Mouse (Mus musculus) lung, embryonic 15.5 days (tissue): ENCODE results near the gene Washc4. TPM values are rescaled to one million over a fixed set of nuclear protein-coding genes. Genes with fewer than 3 reads are reported as not detected.
"Not testable (repeated sequence)": the region's sequence is repeated elsewhere in the genome, so short reads cannot be mapped to it uniquely, and the experiment has no call there.

Experiments used
- ATAC-seq: fragments of 200-750 bp; cut with Nextera tagmentation; 2 replicates; pipeline ENCODE4 v1.8.0; 2017; ENCODE audit warnings: moderate number of reproducible peaks, borderline replicate concordance; ENCODE audit not compliant: low FRiP score, low TSS enrichment; ENCODE audit errors: extremely low read depth
- H3K27ac ChIP-seq: fragments of 300-500 bp; sonication (generic); 2 replicates; pipeline ENCODE4 v1.5.1; 2015; ENCODE audit warnings: moderate library complexity, mild to moderate bottlenecking, inconsistent platforms
- H3K27me3 ChIP-seq: fragments of 300-500 bp; sonication (generic); 2 replicates; pipeline ENCODE4 v1.6.1; 2015; ENCODE audit warnings: inconsistent platforms
- H3K36me3 ChIP-seq: fragments of 300-500 bp; sonication (generic); 2 replicates; pipeline ENCODE4 v1.6.1; 2015; ENCODE audit warnings: inconsistent platforms
- H3K4me1 ChIP-seq: fragments of 300-500 bp; sonication (generic); 2 replicates; pipeline ENCODE4 v1.6.1; 2015; ENCODE audit warnings: inconsistent platforms
- H3K4me2 ChIP-seq: fragments of 300-500 bp; sonication (generic); 2 replicates; pipeline ENCODE4 v1.6.1; 2015; ENCODE audit warnings: inconsistent platforms, mild to moderate bottlenecking, moderate library complexity
- H3K4me3 ChIP-seq: fragments of 300-500 bp; sonication (generic); 2 replicates; pipeline ENCODE4 v1.5.1; 2015; ENCODE audit warnings: mild to moderate bottlenecking, inconsistent platforms
- H3K9ac ChIP-seq: fragments of 300-500 bp; sonication (generic); 2 replicates; pipeline ENCODE4 v1.6.1; 2015; ENCODE audit warnings: inconsistent platforms
- H3K9me3 ChIP-seq: fragments of 300-500 bp; sonication (generic); 2 replicates; pipeline ENCODE4 v1.6.1; 2016; ENCODE audit warnings: inconsistent platforms
- WGBS: fragments of 180-500 bp; shearing (Covaris S2); methylation state at CpG from one replicate; pipeline ENCODE4 v1.1.7; 2015; 5-methylcytosine and 5-hydroxymethylcytosine counted together
- polyA plus RNA-seq: library from polyadenylated mRNA; unstranded; fragments of >200 nt; fragmentation: Nextera tagmentation; extraction: Ambion mirVana; gene quantifications from 2 replicates; pipeline ENCODE4 v1.2.1, GENCODE M21; 2015

Gene Washc4
- polyA plus RNA-seq, result 32.3 and 34.9 TPM in 2 replicates

DNA sequence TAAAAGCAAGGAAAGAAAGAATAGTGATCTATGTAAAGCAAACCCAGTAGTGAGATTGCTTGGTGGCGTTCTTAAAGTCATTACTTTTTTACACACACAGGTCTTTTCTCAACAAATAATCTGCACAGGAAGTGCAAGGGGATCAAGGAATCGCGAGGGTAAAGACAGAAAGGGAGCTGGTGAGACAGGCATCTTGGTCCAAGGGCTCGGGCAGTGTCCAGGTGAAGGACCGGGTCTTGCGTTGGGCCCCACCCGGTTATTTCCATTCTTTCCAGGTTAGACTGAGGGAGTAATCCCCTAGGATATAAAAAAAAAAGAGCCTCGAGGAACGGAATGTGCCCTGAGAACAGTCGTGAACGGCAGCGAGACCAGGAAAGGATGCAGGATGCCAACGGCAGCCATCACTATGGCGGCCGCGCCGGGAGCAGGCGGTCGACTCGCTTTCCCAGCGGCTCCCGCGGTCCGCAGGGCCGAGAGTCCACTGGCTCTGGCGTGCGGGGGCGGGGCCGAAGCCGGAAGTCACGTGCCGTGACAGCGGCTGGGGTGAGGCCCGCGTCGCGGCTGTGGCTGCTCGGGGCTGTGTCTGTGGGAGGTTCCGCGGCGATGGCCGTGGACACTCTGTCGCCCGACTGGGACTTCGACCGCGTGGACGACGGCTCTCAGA, at the start of gene Washc4:
Gene Washc4 (plus strand): TSS at position 314 of the 664 bp plus-strand sequence.
- peak within 1 kb of the TSS; percentile 67 for H3K4me2 ChIP-seq

DNA sequence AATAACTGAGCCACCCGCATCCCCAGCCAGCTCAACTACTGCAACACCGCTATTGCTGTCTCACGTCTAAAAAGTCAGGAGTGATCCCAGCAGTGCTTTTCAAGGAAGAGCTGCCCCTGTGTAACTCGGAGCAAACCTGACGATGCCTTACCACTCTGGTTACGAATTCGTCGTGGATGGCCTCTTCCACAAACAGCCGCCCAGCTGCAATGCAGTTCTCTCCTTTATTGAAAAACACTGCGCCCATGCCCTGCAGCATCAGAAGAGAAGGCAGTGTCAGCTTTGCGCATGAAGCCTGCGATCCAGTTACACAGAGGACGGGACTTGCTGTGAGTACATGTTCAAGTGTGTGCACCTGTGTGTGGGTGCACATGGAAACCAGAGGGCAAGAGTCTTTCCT, 46.2 kb upstream of the Washc4 start:
- no peak overlapping the region for H3K4me2 ChIP-seq
- no peaks in the 10 kb centered on the region for H3K36me3 ChIP-seq
- no peaks in the 10 kb centered on the region for H3K27me3 ChIP-seq
- WGBS, result 83% methylated on average over 13 of the region's 13 CpGs
- no peak overlapping the region for H3K4me3 ChIP-seq
- no peak overlapping the region for H3K9ac ChIP-seq
- no peaks in the 10 kb centered on the region for H3K4me1 ChIP-seq
- no peak for ATAC-seq
- no peak overlapping the region for H3K27ac ChIP-seq
- H3K9me3 ChIP-seq, result no peaks in the 10 kb centered on the region

More for the DNA sequence above, at the start of gene Washc4:
- H3K27ac ChIP-seq, result peak within 1 kb of the TSS; percentile 89
- H3K36me3 ChIP-seq, result no peaks in the 10 kb centered on the region; the same call in 1 of the 2 replicates
- peak within 1 kb of the TSS; percentile 84 for H3K4me3 ChIP-seq
- peak; percentile 99 for ATAC-seq
- 2% methylated on average over 40 of the region's 49 CpGs for WGBS
- peak within 1 kb of the TSS; percentile 79 for H3K9ac ChIP-seq
- no peaks in the 10 kb centered on the region for H3K9me3 ChIP-seq
- H3K27me3 ChIP-seq, result no peaks in the 10 kb centered on the region
- peaks cover 15% of the 10 kb centered on the region for H3K4me1 ChIP-seq

DNA sequence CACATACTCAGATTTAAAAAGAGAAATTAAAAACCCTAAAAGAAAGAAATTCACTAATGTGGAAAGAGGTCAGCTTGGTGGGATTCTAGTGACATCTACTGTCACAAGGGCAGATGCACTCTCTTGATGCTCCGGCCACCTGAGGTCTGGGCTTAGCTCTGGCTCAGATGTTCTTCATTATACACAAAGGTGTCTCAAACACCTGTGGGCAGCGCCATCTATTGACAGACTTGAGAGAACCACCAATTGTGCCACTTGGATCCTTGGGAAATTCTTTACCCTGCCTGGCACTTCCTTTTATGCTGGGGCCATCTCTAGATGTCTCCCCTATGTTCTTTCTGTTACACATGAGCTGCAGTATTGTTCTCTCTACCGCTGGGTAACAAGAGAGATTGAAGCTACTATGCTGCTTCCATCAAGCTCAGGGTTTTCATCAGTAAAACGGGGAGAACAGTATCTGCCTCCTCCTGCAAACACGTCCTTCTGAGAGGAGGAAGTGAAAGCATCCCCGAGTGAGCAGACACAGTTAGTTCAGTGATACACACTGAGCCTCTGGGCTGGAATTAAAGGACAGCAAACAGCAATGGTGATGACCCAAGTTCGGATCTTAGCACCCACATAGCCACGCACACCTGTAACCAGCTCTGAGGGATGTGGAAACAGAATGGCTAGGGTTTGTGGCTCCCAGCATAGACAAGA, 34.4 kb upstream of the Washc4 start:
- 61% methylated on average over 8 of the region's 8 CpGs for WGBS
- no peaks in the 10 kb centered on the region for H3K4me1 ChIP-seq
- H3K36me3 ChIP-seq, result no peaks in the 10 kb centered on the region
- H3K27ac ChIP-seq, result no peak overlapping the region
- ATAC-seq, result no peak
- H3K9ac ChIP-seq, result no peak overlapping the region
- H3K27me3 ChIP-seq, result no peaks in the 10 kb centered on the region
- H3K4me3 ChIP-seq, result no peak overlapping the region
- H3K4me2 ChIP-seq, result no peak overlapping the region
- no peaks in the 10 kb centered on the region for H3K9me3 ChIP-seq

DNA sequence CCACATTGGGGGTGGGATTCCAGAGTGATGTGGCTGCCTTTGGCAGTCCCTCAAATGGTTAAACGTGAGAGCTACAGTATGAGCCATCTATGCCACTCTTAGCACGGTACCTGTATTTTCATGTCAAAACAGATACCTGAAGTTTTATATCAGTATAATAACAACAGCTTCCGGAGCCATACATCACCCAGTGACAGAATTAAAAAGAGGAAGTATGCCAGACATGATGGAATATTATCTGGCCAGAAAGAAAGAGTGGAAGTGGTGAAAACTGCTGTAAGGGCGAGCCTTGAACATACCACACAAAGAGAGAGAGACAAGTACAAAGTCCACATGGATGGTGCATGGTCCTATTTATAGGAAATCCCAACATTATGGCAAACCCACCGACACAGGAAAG, 32.2 kb upstream of the Washc4 start:
- WGBS, result 71% methylated on average over 5 of the region's 5 CpGs
- Histone ChIP-seq H3K9me3 (no peaks in the 10 kb centered on the region), H3K27me3 (no peaks in the 10 kb centered on the region), H3K9ac (no peak overlapping the region), H3K4me2 (no peak overlapping the region), H3K4me1 (no peaks in the 10 kb centered on the region), H3K36me3 (no peaks in the 10 kb centered on the region), H3K27ac (no peak overlapping the region), H3K4me3 (no peak overlapping the region)
- ATAC-seq, result no peak

DNA sequence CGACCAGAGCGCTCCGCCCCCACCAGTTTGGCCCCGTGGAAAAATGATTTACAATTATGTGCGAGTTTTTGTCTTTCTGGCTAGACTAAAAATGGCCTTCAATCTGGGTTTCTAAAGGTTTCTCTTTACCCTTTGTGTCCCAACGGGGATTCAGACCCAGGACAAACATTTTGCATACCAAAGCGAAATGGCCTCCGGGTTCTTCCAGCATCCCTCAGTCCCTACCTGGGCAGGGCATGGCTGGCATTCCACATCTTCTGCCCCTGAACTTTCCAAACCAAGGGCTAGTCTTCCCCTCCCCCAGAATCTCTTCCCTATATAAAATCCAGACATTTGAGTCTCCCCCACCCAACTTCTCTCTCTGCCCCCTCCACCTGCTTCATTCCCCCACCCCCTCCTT, 29.8 kb upstream of the Washc4 start:
- Histone ChIP-seq H3K27me3 (no peaks in the 10 kb centered on the region), H3K36me3 (no peaks in the 10 kb centered on the region), H3K4me3 (no peak overlapping the region), H3K4me1 (no peaks in the 10 kb centered on the region), H3K9ac (no peak overlapping the region), H3K4me2 (no peak overlapping the region), H3K27ac (no peak overlapping the region), H3K9me3 (no peaks in the 10 kb centered on the region)
- WGBS, result 85% methylated on average over 8 of the region's 8 CpGs
- ATAC-seq, result no peak

DNA sequence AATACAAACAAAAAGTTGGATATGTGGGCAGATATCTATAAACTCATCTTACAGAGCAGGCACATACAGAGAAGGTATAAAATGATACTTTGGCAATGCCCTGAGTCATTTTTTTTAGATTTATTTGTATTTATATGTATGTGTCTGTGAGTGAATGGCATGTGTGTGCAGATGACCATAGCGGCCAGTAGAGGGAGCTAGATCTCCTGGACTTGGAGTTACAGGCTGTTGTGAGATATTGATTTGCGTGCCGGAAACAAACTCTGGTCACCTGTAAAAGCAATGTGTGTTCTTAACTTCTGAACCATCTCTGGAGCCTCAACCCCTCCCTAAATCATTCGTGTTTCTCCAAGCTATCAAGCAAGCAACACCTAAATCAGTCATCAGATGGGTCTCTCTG, 22.6 kb upstream of the Washc4 start:
- no peaks in the 10 kb centered on the region for H3K36me3 ChIP-seq
- H3K27ac ChIP-seq, result no peak overlapping the region
- WGBS, result 80% methylated on average over 4 of the region's 4 CpGs
- H3K4me1 ChIP-seq, result no peaks in the 10 kb centered on the region
- no peaks in the 10 kb centered on the region for H3K27me3 ChIP-seq
- ATAC-seq, result no peak
- H3K4me2 ChIP-seq, result no peak overlapping the region
- no peak overlapping the region for H3K9ac ChIP-seq
- no peaks in the 10 kb centered on the region for H3K9me3 ChIP-seq
- no peak overlapping the region for H3K4me3 ChIP-seq

DNA sequence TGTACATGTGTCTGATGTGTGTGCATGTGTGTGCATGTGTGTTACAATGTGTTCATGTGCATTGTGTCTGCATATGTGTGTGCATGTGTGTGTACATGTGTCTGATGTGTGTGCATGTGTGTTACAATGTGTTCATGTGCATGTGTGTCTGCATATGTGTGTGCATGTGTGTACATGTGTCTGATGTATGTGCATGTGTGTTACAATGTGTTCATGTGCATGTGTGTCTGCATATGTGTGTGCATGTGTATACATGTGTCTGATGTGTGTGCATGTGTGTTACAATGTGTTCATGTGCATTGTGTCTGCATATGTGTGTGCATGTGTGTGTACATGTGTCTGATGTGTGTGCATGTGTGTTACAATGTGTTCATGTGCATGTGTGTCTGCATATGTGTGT, 19.3 kb upstream of the Washc4 start:
- not testable (repeated sequence) for H3K27ac ChIP-seq, H3K9me3 ChIP-seq, H3K4me1 ChIP-seq, H3K4me2 ChIP-seq, H3K4me3 ChIP-seq, ATAC-seq, H3K36me3 ChIP-seq, H3K27me3 ChIP-seq, H3K9ac ChIP-seq

DNA sequence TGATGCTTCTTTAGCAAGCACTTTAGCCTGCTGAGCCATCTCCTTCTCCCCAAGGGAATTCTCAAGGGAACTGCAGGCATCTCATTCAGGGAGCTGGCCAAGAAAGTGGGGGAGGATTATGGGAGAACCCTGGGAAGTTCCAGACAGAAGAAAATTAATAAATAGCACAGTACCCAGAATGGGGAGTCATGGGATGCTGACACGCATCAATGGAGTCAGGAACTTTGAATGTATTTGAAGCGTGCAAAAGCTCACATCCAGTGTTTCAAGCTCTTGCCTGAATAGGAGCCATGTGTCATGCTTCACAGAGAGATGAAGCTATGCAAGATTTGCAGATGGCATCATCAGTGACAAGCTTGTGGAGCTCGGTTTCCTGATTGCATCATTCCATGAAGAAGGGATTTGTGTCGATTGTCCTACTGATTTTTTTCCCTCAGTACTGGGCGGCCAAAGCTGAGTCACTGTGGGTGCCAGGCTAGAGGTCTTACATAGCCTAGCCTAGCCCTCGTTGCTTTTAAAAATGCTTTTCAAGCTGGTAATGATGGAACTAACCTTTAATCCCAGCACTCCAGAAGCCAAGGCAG, 13.1 kb upstream of the Washc4 start:
- peaks cover 15% of the 10 kb centered on the region for H3K4me1 ChIP-seq
- H3K4me3 ChIP-seq, result no peak overlapping the region
- no peak overlapping the region for H3K27ac ChIP-seq
- no peak overlapping the region for H3K9ac ChIP-seq
- no peak for ATAC-seq
- no peaks in the 10 kb centered on the region for H3K36me3 ChIP-seq
- WGBS, result 83% methylated on average over 6 of the region's 6 CpGs
- no peaks in the 10 kb centered on the region for H3K9me3 ChIP-seq
- 0 out of 2 replicates have a peak, but pooled peaks cover 7% of the 10 kb centered on the region for H3K27me3 ChIP-seq
- H3K4me2 ChIP-seq, result no peak overlapping the region

DNA sequence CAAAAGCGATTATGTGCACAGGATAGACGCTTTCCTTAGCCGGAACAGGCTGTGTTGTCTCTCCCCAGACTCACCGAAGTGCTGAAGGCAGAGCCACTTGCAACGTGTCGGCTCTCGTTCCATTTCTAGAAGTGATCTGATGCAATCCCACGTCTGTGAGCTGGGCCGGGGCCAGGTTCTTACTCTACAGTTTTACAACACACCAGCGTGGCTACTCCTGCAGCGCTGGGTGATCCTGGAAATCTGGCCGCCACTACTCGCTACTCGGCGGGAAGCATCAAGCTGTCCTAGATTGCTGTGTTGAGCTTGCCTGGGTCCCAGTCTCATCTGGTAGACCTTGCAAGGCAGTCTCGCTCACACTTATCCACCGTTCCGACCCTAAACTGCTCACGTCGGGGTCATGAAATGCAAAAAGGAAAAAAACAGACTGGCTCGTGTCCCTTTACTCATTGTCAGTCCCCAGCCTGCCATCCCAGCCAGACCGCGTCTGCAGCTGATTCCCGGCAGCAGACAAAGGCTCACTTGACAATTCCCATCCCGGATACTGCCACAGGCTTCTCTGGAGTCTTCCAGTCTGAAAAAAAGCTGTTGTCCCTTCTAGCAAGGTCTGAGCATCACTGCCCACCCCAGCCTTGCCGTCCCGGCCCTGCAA, 10.2 kb upstream of the Washc4 start:
- no peaks in the 10 kb centered on the region for H3K9me3 ChIP-seq
- peak overlapping the region; percentile 45 for H3K4me3 ChIP-seq
- peak; percentile 72 for ATAC-seq
- no peaks in the 10 kb centered on the region for H3K36me3 ChIP-seq
- peaks cover 15% of the 10 kb centered on the region for H3K4me1 ChIP-seq
- 2% methylated on average over 27 of the region's 27 CpGs for WGBS
- peak overlapping the region; percentile 96 for H3K4me2 ChIP-seq
- H3K27me3 ChIP-seq, result 0 out of 2 replicates have a peak, but pooled peaks cover 7% of the 10 kb centered on the region
- no peak overlapping the region for H3K27ac ChIP-seq
- H3K9ac ChIP-seq, result peak overlapping the region; percentile 44

DNA sequence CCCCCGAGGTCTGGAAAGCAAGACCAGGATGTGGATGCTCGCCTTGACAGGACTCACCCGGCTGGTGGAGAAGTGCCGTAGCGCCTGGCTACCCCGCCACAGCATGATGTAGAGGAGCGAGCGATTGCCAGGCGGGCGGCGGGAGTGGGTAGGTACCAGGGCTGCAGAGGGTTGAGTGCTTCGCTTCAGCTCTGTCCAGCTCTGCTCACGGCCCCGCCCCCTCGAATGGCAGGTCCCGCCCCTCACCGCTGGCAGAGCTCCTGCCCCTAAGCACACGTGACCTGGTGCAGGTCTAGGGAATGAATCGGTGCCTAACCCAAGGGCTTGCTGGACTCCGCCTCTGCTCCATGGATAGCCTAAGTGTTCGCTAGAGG, 9.7 kb upstream of the Washc4 start, which contains the start of gene Aldh1l2:
Gene Aldh1l2 (minus strand): TSS at position 231 of the 374 bp plus-strand sequence.
- no peak within 1 kb of the TSS for H3K27ac ChIP-seq
- peaks cover 15% of the 10 kb centered on the region for H3K4me1 ChIP-seq
- peak within 1 kb of the TSS; percentile 45 for H3K4me3 ChIP-seq
- H3K36me3 ChIP-seq, result no peaks in the 10 kb centered on the region
- 0 out of 2 replicates have a peak, but pooled peaks cover 7% of the 10 kb centered on the region for H3K27me3 ChIP-seq
- H3K9me3 ChIP-seq, result no peaks in the 10 kb centered on the region
- ATAC-seq, result peak; percentile 90
- H3K4me2 ChIP-seq, result peak within 1 kb of the TSS; percentile 96
- under 1% methylated on average over 21 of the region's 21 CpGs for WGBS
- H3K9ac ChIP-seq, result peak within 1 kb of the TSS; percentile 44

DNA sequence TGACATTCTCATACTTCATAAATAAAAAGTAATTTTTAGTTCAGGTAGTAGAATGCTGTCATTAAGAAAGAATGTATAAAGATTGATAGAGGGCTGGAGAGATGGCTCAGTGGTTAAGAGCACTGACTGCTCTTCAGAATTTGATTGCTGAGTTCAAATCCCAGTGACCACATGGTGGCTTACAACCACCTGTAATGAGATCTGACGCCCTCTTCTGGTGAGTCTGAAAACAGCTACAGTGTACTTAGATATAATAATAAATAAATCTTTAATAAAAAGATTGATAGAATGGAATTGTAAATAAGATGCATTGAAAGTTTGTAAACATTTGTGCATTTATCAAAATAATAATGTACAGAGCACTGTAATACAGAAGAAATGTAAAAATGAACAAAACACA, 7.1 kb upstream of the Washc4 start:
- no peaks in the 10 kb centered on the region for H3K9me3 ChIP-seq
- peaks cover 15% of the 10 kb centered on the region for H3K4me1 ChIP-seq
- H3K4me2 ChIP-seq, result no peak overlapping the region
- H3K36me3 ChIP-seq, result no peaks in the 10 kb centered on the region
- WGBS, result 4% methylated on average over 1 of the region's 1 CpGs
- H3K9ac ChIP-seq, result no peak overlapping the region
- no peak for ATAC-seq
- no peak overlapping the region for H3K4me3 ChIP-seq
- H3K27me3 ChIP-seq, result 0 out of 2 replicates have a peak, but pooled peaks cover 7% of the 10 kb centered on the region
- H3K27ac ChIP-seq, result no peak overlapping the region
